In genomic region chr12:54205731-54206130, GRCm38 (mm10) we compare ENCODE assay signal across 14 mouse cellular contexts.
"Had no signal": no experiment of that assay in that cellular context is flagged by ENCODE, and none has a peak within 500 bp of the region (broad histone marks: within the 10 kb centered on the region; RNA-seq: fewer than 3 reads in every experiment).

No protein-coding gene starts in this region.

- H3K27me3 ChIP-seq: heart, embryonic 12.5 days had no signal

- ATAC-seq: hindbrain, embryonic 16.5 days; inflammation-experienced regulatory T-cells, adult 6 months; intestine, postnatal 0 days had no signal

- H3K9ac ChIP-seq: heart, embryonic 12.5 days; hindbrain, embryonic 12.5 days; hindbrain, embryonic 14.5 days; limb, embryonic 13.5 days; limb, embryonic 15.5 days; liver, embryonic 13.5 days; liver, embryonic 15.5 days had no signal

- H3K4me1 ChIP-seq: heart, embryonic 12.5 days had no signal

- H3K27ac ChIP-seq: gastrocnemius, adult 2 months; hindbrain, embryonic 12.5 days; hindbrain, embryonic 14.5 days; layer of hippocampus, adult 2 months; limb, embryonic 13.5 days; limb, embryonic 15.5 days; liver, embryonic 13.5 days; liver, embryonic 15.5 days had no signal

- H3K9me3 ChIP-seq: heart, embryonic 10.5 days; heart, embryonic 12.5 days; hindbrain, embryonic 12.5 days; limb, embryonic 13.5 days; limb, embryonic 15.5 days; liver, embryonic 13.5 days; liver, embryonic 15.5 days had no signal

- H3K4me2 ChIP-seq: heart, embryonic 12.5 days; hindbrain, embryonic 12.5 days; hindbrain, embryonic 14.5 days; limb, embryonic 13.5 days; limb, embryonic 15.5 days; liver, embryonic 13.5 days; liver, embryonic 15.5 days had no signal

- H3K4me3 ChIP-seq: gastrocnemius, adult 2 months; heart, embryonic 10.5 days; heart, embryonic 12.5 days; hindbrain, embryonic 12.5 days; layer of hippocampus, adult 2 months; limb, embryonic 13.5 days; limb, embryonic 15.5 days; liver, embryonic 13.5 days; liver, embryonic 15.5 days had no signal

- H3K36me3 ChIP-seq: heart, embryonic 10.5 days; heart, embryonic 12.5 days; hindbrain, embryonic 12.5 days; limb, embryonic 13.5 days; limb, embryonic 15.5 days; liver, embryonic 13.5 days; liver, embryonic 15.5 days had no signal

- DNase-seq: layer of hippocampus, postnatal 36 days had no signal
